Mouse (Mus musculus): ENCODE measurements around the gene Mttp. TPM values are rescaled to one million over a fixed set of nuclear protein-coding genes. Genes with fewer than 3 reads are reported as not detected.

The Mttp gene
- polyA plus RNA-seq, 1 experiment from 2014 or later = 6.8 TPM

DNA sequence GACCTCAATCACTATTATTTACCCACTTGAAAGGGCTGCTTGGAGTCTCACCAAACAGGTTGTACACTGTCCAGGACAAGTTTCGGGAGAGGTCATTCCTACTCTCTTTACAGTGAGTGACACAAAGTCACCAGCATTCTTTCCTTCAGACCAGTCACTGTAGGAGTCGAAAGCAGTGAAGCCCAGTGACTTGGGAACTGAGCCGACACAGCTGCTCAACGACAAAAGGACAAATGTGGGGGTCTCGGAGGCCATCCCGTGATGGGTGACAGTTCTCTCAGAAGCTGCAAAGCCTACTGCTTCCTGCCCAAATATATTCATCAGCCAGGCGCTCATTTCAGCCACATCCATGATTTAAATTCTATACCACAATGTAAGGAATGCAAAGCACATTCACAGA lies 87.8 kb downstream of the Mttp start:
- Histone ChIP-seq H3K4me2 (no peak overlapping the region), H3K27me3 (ENCODE audit: insufficient read depth, low read length) (no peaks in the 10 kb centered on the region), H3K9ac (no peak overlapping the region), H3K4me3 (ENCODE audit: low read depth, low read length) (no peak overlapping the region), H3K9me3 (ENCODE audit: low read depth, low read length) (no peaks in the 10 kb centered on the region), H3K27ac (ENCODE audit: low read depth) (peak overlapping the region; percentile 18), H3K36me3 (ENCODE audit: insufficient read depth) (no peaks in the 10 kb centered on the region), H3K4me1 (ENCODE audit: insufficient read depth) (peaks cover 19% of the 10 kb centered on the region)
- WGBS = 21% methylated on average over 7 of the region's 7 CpGs
- TF ChIP-seq CTCF (IDR thresholded peaks at IDR 0.05; ENCODE audit: low read depth) = no peak
- ATAC-seq (ENCODE audit: insufficient read depth) (peak; percentile 58; the same call in 1 of the 2 replicates), DNase-seq (peak; percentile 74)

- no peaks in the 10 kb centered on the region for H3K36me3 ChIP-seq (ENCODE audit: insufficient read depth)
- TF ChIP-seq CTCF (IDR thresholded peaks at IDR 0.05; ENCODE audit: low read depth) = no peak
- ATAC-seq (ENCODE audit: insufficient read depth) (peak; percentile 80), DNase-seq (peak; percentile 64)
- peak overlapping the region; percentile 24; the same call in 1 of the 2 replicates for H3K9ac ChIP-seq
- 9% methylated on average over 4 of the region's 4 CpGs for WGBS
- H3K4me1 ChIP-seq (ENCODE audit: insufficient read depth) = peaks cover 19% of the 10 kb centered on the region
- no peaks in the 10 kb centered on the region for H3K27me3 ChIP-seq (ENCODE audit: insufficient read depth, low read length)
- no peaks in the 10 kb centered on the region for H3K9me3 ChIP-seq (ENCODE audit: low read depth, low read length)
- H3K27ac ChIP-seq (ENCODE audit: low read depth) = peak overlapping the region; percentile 87
- no peak overlapping the region for H3K4me3 ChIP-seq (ENCODE audit: low read depth, low read length)
- no peak overlapping the region for H3K4me2 ChIP-seq
These were observed 90.8 kb downstream of the Mttp start for GRCm38 (mm10) chr3:138053969-138054368.

- Histone ChIP-seq H3K4me2 (no peak overlapping the region), H3K4me3 (ENCODE audit: low read depth, low read length) (no peak overlapping the region), H3K27me3 (ENCODE audit: insufficient read depth, low read length) (no peaks in the 10 kb centered on the region), H3K9ac (no peak overlapping the region), H3K27ac (ENCODE audit: low read depth) (no peak overlapping the region), H3K36me3 (ENCODE audit: insufficient read depth) (no peaks in the 10 kb centered on the region), H3K9me3 (ENCODE audit: low read depth, low read length) (no peaks in the 10 kb centered on the region), H3K4me1 (ENCODE audit: insufficient read depth) (peaks cover 9% of the 10 kb centered on the region)
- no peak for TF ChIP-seq CTCF (IDR thresholded peaks at IDR 0.05; ENCODE audit: low read depth)
- ATAC-seq (ENCODE audit: insufficient read depth) = no peak
- 86% methylated on average over 3 of the region's 3 CpGs for WGBS
- no peak for DNase-seq
These were observed 93.3 kb downstream of the Mttp start for GRCm38 (mm10) chr3:138051431-138051830.

DNA sequence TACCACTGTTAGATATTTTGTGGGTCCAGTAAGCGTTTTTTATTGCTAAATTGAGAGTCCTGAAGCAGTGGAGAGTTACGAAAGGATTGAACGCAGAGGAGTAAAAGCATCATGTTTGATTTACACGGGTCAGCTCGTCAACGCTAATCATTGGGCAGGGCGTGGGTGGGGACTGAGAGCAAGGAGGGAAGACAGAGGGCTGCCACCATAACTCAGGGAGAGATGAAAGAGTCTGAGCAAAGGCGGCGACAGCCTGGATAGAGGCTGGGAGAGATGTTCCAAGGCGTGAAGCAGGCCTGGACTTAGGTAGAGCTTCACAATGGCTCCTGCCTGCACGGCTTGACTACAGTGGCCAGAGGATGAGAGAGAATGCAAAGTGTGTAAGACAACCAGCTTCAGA lies 94.0 kb downstream of the Mttp start:
- DNase-seq = no peak
- TF ChIP-seq CTCF (IDR thresholded peaks at IDR 0.05; ENCODE audit: low read depth) = no peak

DNA sequence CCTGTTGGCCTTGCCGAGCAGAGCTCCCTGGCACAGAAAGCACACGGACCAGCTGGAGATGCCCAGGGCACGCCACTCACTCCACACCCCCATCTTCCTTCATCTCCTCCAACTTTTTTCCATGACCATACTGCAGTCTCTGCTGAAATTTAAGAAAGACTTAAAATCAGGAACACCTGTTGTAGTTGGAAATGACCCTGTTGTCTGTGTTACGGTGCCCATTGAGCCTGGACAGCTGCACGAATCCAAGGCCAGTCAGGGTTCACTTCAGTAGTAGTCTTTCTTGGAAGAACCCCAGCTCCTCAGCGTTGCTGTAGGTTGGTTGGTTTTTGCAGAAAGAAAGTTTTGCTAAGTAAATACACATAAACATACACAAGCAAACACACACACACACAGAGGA lies 95.2 kb downstream of the Mttp start:
- Histone ChIP-seq H3K36me3 (ENCODE audit: insufficient read depth) (no peaks in the 10 kb centered on the region), H3K9me3 (ENCODE audit: low read depth, low read length) (no peaks in the 10 kb centered on the region), H3K4me3 (ENCODE audit: low read depth, low read length) (no peak overlapping the region), H3K9ac (no peak overlapping the region), H3K4me1 (ENCODE audit: insufficient read depth) (peaks cover 9% of the 10 kb centered on the region; the same call in 1 of the 2 replicates), H3K27me3 (ENCODE audit: insufficient read depth, low read length) (no peaks in the 10 kb centered on the region), H3K4me2 (no peak overlapping the region), H3K27ac (ENCODE audit: low read depth) (no peak overlapping the region)
- no peak for TF ChIP-seq CTCF (IDR thresholded peaks at IDR 0.05; ENCODE audit: low read depth)
- DNase-seq (no peak), ATAC-seq (ENCODE audit: insufficient read depth) (no peak)
- 79% methylated on average over 6 of the region's 6 CpGs for WGBS

More for the DNA sequence above, 94.0 kb downstream of the Mttp start:
- Histone ChIP-seq H3K27ac (ENCODE audit: low read depth) (no peak overlapping the region), H3K36me3 (ENCODE audit: insufficient read depth) (no peaks in the 10 kb centered on the region), H3K4me3 (ENCODE audit: low read depth, low read length) (no peak overlapping the region), H3K4me2 (no peak overlapping the region), H3K9ac (no peak overlapping the region), H3K4me1 (ENCODE audit: insufficient read depth) (peaks cover 9% of the 10 kb centered on the region; the same call in 1 of the 2 replicates), H3K9me3 (ENCODE audit: low read depth, low read length) (no peaks in the 10 kb centered on the region), H3K27me3 (ENCODE audit: insufficient read depth, low read length) (no peaks in the 10 kb centered on the region)
- ATAC-seq (ENCODE audit: insufficient read depth) = no peak
- WGBS = 72% methylated on average over 11 of the region's 11 CpGs

DNA sequence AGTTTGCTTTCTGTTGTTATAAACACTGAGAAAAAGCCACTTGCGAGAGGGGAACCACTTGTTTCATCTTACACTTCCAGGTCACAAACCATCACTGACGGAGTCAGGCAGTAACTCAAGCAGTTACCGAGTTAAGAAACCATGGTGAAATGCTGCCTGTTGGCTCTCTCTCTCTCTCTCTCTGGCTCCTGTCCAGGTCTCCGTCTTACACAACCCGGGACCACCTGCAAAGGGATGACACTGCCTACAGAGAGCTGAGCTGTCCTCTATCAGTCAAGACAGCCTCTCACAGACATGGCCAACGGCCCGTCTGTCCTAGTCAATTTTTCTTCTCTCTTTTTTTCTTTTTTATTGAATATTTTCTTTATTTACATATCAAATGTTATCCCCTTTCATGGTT lies 101.5 kb downstream of the Mttp start:
- 47% methylated on average over 7 of the region's 7 CpGs for WGBS
- peak; percentile 61 for DNase-seq
- TF ChIP-seq CTCF (IDR thresholded peaks at IDR 0.05; ENCODE audit: low read depth) = no peak

GRCm38 (mm10) chr3:138041591-138042301 lies 103.0 kb downstream of the Mttp start:
- no peak overlapping the region for H3K4me2 ChIP-seq
- no peak for DNase-seq
- no peaks in the 10 kb centered on the region for H3K36me3 ChIP-seq (ENCODE audit: insufficient read depth)
- H3K27ac ChIP-seq (ENCODE audit: low read depth) = no peak overlapping the region
- TF ChIP-seq CTCF (IDR thresholded peaks at IDR 0.05; ENCODE audit: low read depth) = no peak
- H3K27me3 ChIP-seq (ENCODE audit: insufficient read depth, low read length) = no peaks in the 10 kb centered on the region
- WGBS = 78% methylated on average over 3 of the region's 3 CpGs
- no peak for ATAC-seq (ENCODE audit: insufficient read depth)
- no peak overlapping the region for H3K4me3 ChIP-seq (ENCODE audit: low read depth, low read length)
- no peaks in the 10 kb centered on the region for H3K4me1 ChIP-seq (ENCODE audit: insufficient read depth)
- H3K9me3 ChIP-seq (ENCODE audit: low read depth, low read length) = peaks cover 5% of the 10 kb centered on the region; the same call in 1 of the 2 replicates
- H3K9ac ChIP-seq = no peak overlapping the region

More for the DNA sequence above, 101.5 kb downstream of the Mttp start:
- ATAC-seq (ENCODE audit: insufficient read depth) = peak; percentile 74; the same call in 1 of the 2 replicates
- H3K27me3 ChIP-seq (ENCODE audit: insufficient read depth, low read length) = no peaks in the 10 kb centered on the region
- no peak overlapping the region for H3K9ac ChIP-seq
- H3K4me2 ChIP-seq = no peak overlapping the region
- H3K4me1 ChIP-seq (ENCODE audit: insufficient read depth) = no peaks in the 10 kb centered on the region
- no peaks in the 10 kb centered on the region for H3K36me3 ChIP-seq (ENCODE audit: insufficient read depth)
- H3K9me3 ChIP-seq (ENCODE audit: low read depth, low read length) = peaks cover 2% of the 10 kb centered on the region; the same call in 1 of the 2 replicates
- H3K4me3 ChIP-seq (ENCODE audit: low read depth, low read length) = no peak overlapping the region
- no peak overlapping the region for H3K27ac ChIP-seq (ENCODE audit: low read depth)
